Mouse (Mus musculus) thymus, adult 2 months (tissue): ENCODE results near the gene Ccdc86. TPM values are rescaled to one million over a fixed set of nuclear protein-coding genes. Genes with fewer than 3 reads are reported as not detected.

Source experiments
- DNase-seq: peaks from one replicate; pipeline ENCODE4 v3.0.0; 2021
- H3K27ac ChIP-seq: fragments of 200-500 bp; 2 replicates; pipeline ENCODE4 v1.5.1; 2012; ENCODE audit warnings: low read length, control low read depth; ENCODE audit not compliant: control insufficient read depth, insufficient read depth
- H3K27me3 ChIP-seq: fragments of 200-500 bp; 2 replicates; pipeline ENCODE4 v1.6.1; 2012; ENCODE audit warnings: mild to moderate bottlenecking, low read length, moderate library complexity, mixed read lengths; ENCODE audit not compliant: control insufficient read depth, insufficient read depth
- H3K36me3 ChIP-seq: fragments of 200-500 bp; 2 replicates; pipeline ENCODE4 v1.6.1; 2012; ENCODE audit warnings: mild to moderate bottlenecking, low read length, moderate library complexity; ENCODE audit not compliant: control insufficient read depth, insufficient read depth
- H3K4me1 ChIP-seq: fragments of 200-500 bp; replicated peaks from 2 replicates; pipeline ENCODE4 v1.6.1; 2012; ENCODE audit warnings: low read length; ENCODE audit not compliant: control insufficient read depth, insufficient read depth
- H3K4me3 ChIP-seq: fragments of 200-500 bp; 2 replicates; pipeline ENCODE4 v1.5.1; 2012; ENCODE audit warnings: mild to moderate bottlenecking, low read length, control low read depth, moderate library complexity; ENCODE audit not compliant: control insufficient read depth, insufficient read depth
- CTCF ChIP-seq: fragments of 200-500 bp; IDR thresholded peaks from 2 replicates; pipeline ENCODE4 v1.5.1; 2012; ENCODE audit warnings: mild to moderate bottlenecking, control low read depth, low read length, moderate library complexity, borderline replicate concordance; ENCODE audit not compliant: control insufficient read depth, poor library complexity, insufficient read depth; ENCODE audit errors: extremely low read depth
- POLR2A ChIP-seq: fragments of 200-500 bp; IDR thresholded peaks from 2 replicates; pipeline ENCODE4 v1.6.1; 2012; ENCODE audit warnings: mild to moderate bottlenecking, low read length, control low read depth, moderate library complexity; ENCODE audit not compliant: control insufficient read depth, poor library complexity, insufficient read depth; ENCODE audit errors: extremely low read depth
- WGBS: fragments of 180-500 bp; shearing (Covaris S2); methylation state at CpG from one replicate; pipeline ENCODE4 v1.1.7; 2018; 5-methylcytosine and 5-hydroxymethylcytosine counted together
- polyA plus RNA-seq: library from polyadenylated mRNA; depleted of rRNA; stranded (reverse); fragments of >200 nt; gene quantifications from 2 replicates; pipeline ENCODE4 v1.2.3, GENCODE M21; 2012; rRNA removed

The Ccdc86 gene
- polyA plus RNA-seq = 5.8 and 8.8 TPM in 2 replicates

- Histone ChIP-seq H3K27ac (no peak within 1 kb of the TSS), H3K36me3 (no peaks in the 10 kb centered on the region), H3K4me1 (peaks cover 11% of the 10 kb centered on the region), H3K4me3 (peak within 1 kb of the TSS; percentile 62), H3K27me3 (no peaks in the 10 kb centered on the region; the same call in 1 of the 2 replicates)
- TF ChIP-seq CTCF (peak; percentile 58; the same call in 1 of the 2 replicates), POLR2A (peak; percentile 49; the same call in 1 of the 2 replicates)
- under 1% methylated on average over 30 of the region's 30 CpGs for WGBS
- DNase-seq = peak; percentile 94
Observed at GRCm38 (mm10) chr19:10949112-10949511, at the start of gene Ccdc86. Gene Ccdc86, minus strand, starts transcription at chr19:10949266.

GRCm38 (mm10) chr19:10993150-10993549, 44.1 kb upstream of the Ccdc86 start, which contains the start of gene Ms4a15:
Gene Ms4a15, minus strand, starts transcription at chr19:10993250.
- H3K4me3 ChIP-seq = no peak within 1 kb of the TSS
- TF ChIP-seq CTCF (no peak), POLR2A (no peak)
- no peaks in the 10 kb centered on the region for H3K36me3 ChIP-seq
- 98% methylated on average over 7 of the region's 7 CpGs for WGBS
- no peak within 1 kb of the TSS for H3K27ac ChIP-seq
- no peak for DNase-seq
- H3K27me3 ChIP-seq = no peaks in the 10 kb centered on the region
- no peaks in the 10 kb centered on the region for H3K4me1 ChIP-seq

GRCm38 (mm10) chr19:10991911-10992310, 42.8 kb upstream of the Ccdc86 start:
- TF ChIP-seq CTCF = no peak
- TF ChIP-seq POLR2A = no peak
- no peaks in the 10 kb centered on the region for H3K27me3 ChIP-seq
- no peak for DNase-seq
- no peak overlapping the region for H3K4me3 ChIP-seq
- H3K4me1 ChIP-seq = no peaks in the 10 kb centered on the region
- H3K36me3 ChIP-seq = no peaks in the 10 kb centered on the region
- H3K27ac ChIP-seq = no peak overlapping the region

- no peak overlapping the region for H3K4me3 ChIP-seq
- H3K27me3 ChIP-seq = no peaks in the 10 kb centered on the region
- 90% methylated on average over 1 of the region's 1 CpGs for WGBS
- no peaks in the 10 kb centered on the region for H3K36me3 ChIP-seq
- H3K4me1 ChIP-seq = no peaks in the 10 kb centered on the region
- no peak for DNase-seq
- no peak overlapping the region for H3K27ac ChIP-seq
- no peak for TF ChIP-seq CTCF
- TF ChIP-seq POLR2A = no peak
Observed at GRCm38 (mm10) chr19:10990751-10991150, 41.7 kb upstream of the Ccdc86 start.

GRCm38 (mm10) chr19:10988563-10988962, 39.5 kb upstream of the Ccdc86 start:
- Histone ChIP-seq H3K4me1 (no peaks in the 10 kb centered on the region), H3K27ac (no peak overlapping the region), H3K4me3 (no peak overlapping the region), H3K36me3 (no peaks in the 10 kb centered on the region), H3K27me3 (no peaks in the 10 kb centered on the region)
- WGBS = 97% methylated on average over 1 of the region's 1 CpGs
- DNase-seq = no peak
- TF ChIP-seq CTCF = no peak
- no peak for TF ChIP-seq POLR2A

- WGBS = 94% methylated on average over 4 of the region's 4 CpGs
- H3K27me3 ChIP-seq = no peaks in the 10 kb centered on the region
- DNase-seq = no peak
Observed at GRCm38 (mm10) chr19:10985889-10986288, 36.8 kb upstream of the Ccdc86 start.

GRCm38 (mm10) chr19:10984551-10984950, 35.5 kb upstream of the Ccdc86 start:
- 92% methylated on average over 13 of the region's 13 CpGs for WGBS

More at GRCm38 (mm10) chr19:10985889-10986288, 36.8 kb upstream of the Ccdc86 start:
- Histone ChIP-seq H3K36me3 (no peaks in the 10 kb centered on the region), H3K4me1 (no peaks in the 10 kb centered on the region), H3K27ac (no peak overlapping the region), H3K4me3 (no peak overlapping the region)
- TF ChIP-seq CTCF = no peak
- TF ChIP-seq POLR2A = no peak

More at GRCm38 (mm10) chr19:10984551-10984950, 35.5 kb upstream of the Ccdc86 start:
- H3K36me3 ChIP-seq = no peaks in the 10 kb centered on the region
- TF ChIP-seq POLR2A (no peak), CTCF (no peak)
- H3K27me3 ChIP-seq = no peaks in the 10 kb centered on the region
- DNase-seq = no peak
- H3K4me1 ChIP-seq = peaks cover 8% of the 10 kb centered on the region
- no peak overlapping the region for H3K4me3 ChIP-seq
- H3K27ac ChIP-seq = no peak overlapping the region
